Mouse (Mus musculus): ENCODE data around the gene Scd4. TPM values are rescaled to one million over a fixed set of nuclear protein-coding genes. Genes with fewer than 3 reads are reported as not detected.

The Scd4 gene
- total RNA-seq, 2 experiments from 2014 or later: not detected

Other genes with a start within 250 kb of the Scd4 start
- gene Chuk, start 225.6 kb upstream of the Scd4 start, total RNA-seq (2014; fragmentation: Nextera tagmentation): 45.7 and 60.9 TPM in 2 replicates
- gene Chuk, start 225.6 kb upstream of the Scd4 start, total RNA-seq (2017): 69.8 and 71.6 TPM in 2 replicates
- 27.7 and 44.9 TPM in 2 replicates for gene Cwf19l1, start 197.2 kb upstream of the Scd4 start, total RNA-seq (2014; fragmentation: Nextera tagmentation)
- gene Cwf19l1, start 197.2 kb upstream of the Scd4 start, total RNA-seq (2017): 19.3 and 26.3 TPM in 2 replicates
- gene Bloc1s2, start 186.6 kb upstream of the Scd4 start, total RNA-seq (2014; fragmentation: Nextera tagmentation): 143 and 186 TPM in 2 replicates
- 70.7 and 91.4 TPM in 2 replicates for gene Bloc1s2, start 186.6 kb upstream of the Scd4 start, total RNA-seq (2017)
- not detected in 2 replicates for gene Pkd2l1, start 140.7 kb upstream of the Scd4 start, total RNA-seq (2014; fragmentation: Nextera tagmentation)
- not detected in 2 replicates for gene Pkd2l1, start 140.7 kb upstream of the Scd4 start, total RNA-seq (2017)
- not detected in 2 replicates for gene Scd3, start 129.8 kb upstream of the Scd4 start, total RNA-seq (2014; fragmentation: Nextera tagmentation)
- not detected in 2 replicates for gene Scd3, start 129.8 kb upstream of the Scd4 start, total RNA-seq (2017)
- 91.6 and 93.4 TPM in 2 replicates for gene Scd2, start 39.4 kb upstream of the Scd4 start, total RNA-seq (2014; fragmentation: Nextera tagmentation)
- 108 and 109 TPM in 2 replicates for gene Scd2, start 39.4 kb upstream of the Scd4 start, total RNA-seq (2017)
- 0.41 TPM in 1 of 2 replicates, not detected in the other for gene Scd1, start 74.8 kb downstream of the Scd4 start, total RNA-seq (2014; fragmentation: Nextera tagmentation)
- not detected in 2 replicates for gene Scd1, start 74.8 kb downstream of the Scd4 start, total RNA-seq (2017)
- gene Wnt8b, start 160.4 kb downstream of the Scd4 start, total RNA-seq (2014; fragmentation: Nextera tagmentation): not detected in 2 replicates
- not detected in 2 replicates for gene Wnt8b, start 160.4 kb downstream of the Scd4 start, total RNA-seq (2017)
- gene Sec31b, start 212.8 kb downstream of the Scd4 start, total RNA-seq (2014; fragmentation: Nextera tagmentation): 0.67 and 4.0 TPM in 2 replicates
- gene Sec31b, start 212.8 kb downstream of the Scd4 start, total RNA-seq (2017): 0.62 and 0.95 TPM in 2 replicates
- not detected in 2 replicates for gene Gm20538, start 219.7 kb downstream of the Scd4 start, total RNA-seq (2014; fragmentation: Nextera tagmentation)
- not detected in 2 replicates for gene Gm20538, start 219.7 kb downstream of the Scd4 start, total RNA-seq (2017)
- gene Ndufb8, start 222.3 kb downstream of the Scd4 start, total RNA-seq (2014; fragmentation: Nextera tagmentation): 424 and 454 TPM in 2 replicates
- gene Ndufb8, start 222.3 kb downstream of the Scd4 start, total RNA-seq (2017): 298 and 303 TPM in 2 replicates
- gene Hif1an, start 229.8 kb downstream of the Scd4 start, total RNA-seq (2014; fragmentation: Nextera tagmentation): 8.5 and 9.5 TPM in 2 replicates
- 4.8 and 9.9 TPM in 2 replicates for gene Hif1an, start 229.8 kb downstream of the Scd4 start, total RNA-seq (2017)